14 mouse cellular contexts compared by ENCODE assay signal in genomic region chr6:90597060-90597459, GRCm38 (mm10). TPM values are rescaled to one million over a fixed set of nuclear protein-coding genes. Genes with fewer than 3 reads are reported as not detected.
DNase-seq lines count a peak whose midpoint lies in the region; ATAC-seq and TF ChIP-seq lines count a peak whose summit lies in the region.
"Had no signal": no experiment of that assay in that cellular context is flagged by ENCODE, and none has a peak within 500 bp of the region (broad histone marks: within the 10 kb centered on the region; RNA-seq: fewer than 3 reads in every experiment).

No protein-coding gene starts in this region.

- no peaks in the 10 kb centered on the region for H3K27me3 ChIP-seq in liver, adult 2 months (ENCODE audit: control insufficient read depth, insufficient read depth, low read length)
- no peaks in the 10 kb centered on the region for H3K27me3 ChIP-seq in liver, embryonic 11.5 days (replicated peaks; ENCODE audit: control insufficient read depth, insufficient read depth, low read length)
- H3K27me3 ChIP-seq: embryonic facial prominence, embryonic 12.5 days; forebrain, embryonic 13.5 days; forebrain, embryonic 15.5 days had no signal

- no peak overlapping the region for H3K4me3 ChIP-seq in gastrocnemius, adult 2 months
- H3K4me3 ChIP-seq in liver, adult 2 months (ENCODE audit: insufficient read depth, low read depth, low read length), result no peak overlapping the region
- H3K4me3 ChIP-seq in liver, embryonic 11.5 days (ENCODE audit: low read depth, low read length), result no peak overlapping the region
- H3K4me3 ChIP-seq in bone marrow macrophage, adult 2 months (ENCODE audit: insufficient read depth, low read length), result no peak overlapping the region
- H3K4me3 ChIP-seq: embryonic facial prominence, embryonic 10.5 days; embryonic facial prominence, embryonic 12.5 days; forebrain, embryonic 13.5 days; forebrain, embryonic 15.5 days had no signal

- no peak overlapping the region for H3K9ac ChIP-seq in liver, adult 2 months (ENCODE audit: low read depth, low read length)
- no peak overlapping the region for H3K9ac ChIP-seq in liver, embryonic 11.5 days (ENCODE audit: low read depth, low read length)
- H3K9ac ChIP-seq: embryonic facial prominence, embryonic 12.5 days; forebrain, embryonic 13.5 days; forebrain, embryonic 15.5 days; forebrain, postnatal 0 days had no signal

- WGBS in liver, adult 2 months, result 65% methylated on average over 4 of the region's 4 CpGs
- 80% methylated on average over 4 of the region's 4 CpGs for WGBS in liver, embryonic 11.5 days

- intact Hi-C loops in gastrocnemius, adult 2 months (cut with DNase I), result no loop called here

- H3K9me3 ChIP-seq in liver, embryonic 11.5 days (ENCODE audit: control insufficient read depth, low read length), result no peaks in the 10 kb centered on the region
- H3K9me3 ChIP-seq: embryonic facial prominence, embryonic 12.5 days; forebrain, embryonic 13.5 days; forebrain, embryonic 15.5 days had no signal

- no peak for ATAC-seq in liver, embryonic 11.5 days (replicated peaks; ENCODE audit: low FRiP score)
- no peak for ATAC-seq in CD4-positive, CD25-positive, alpha-beta regulatory T cell, adult 4 months
- ATAC-seq: forebrain, embryonic 13.5 days; forebrain, embryonic 15.5 days had no signal

- TF ChIP-seq CTCF in gastrocnemius, adult 2 months (IDR thresholded peaks at IDR 0.05), result no peak
- TF ChIP-seq CTCF in liver, adult 2 months (IDR thresholded peaks at IDR 0.05; ENCODE audit: low read depth, low read length), result no peak
- no peak for TF ChIP-seq CTCF in bone marrow macrophage, adult 2 months (IDR thresholded peaks at IDR 0.05; ENCODE audit: low read depth, low read length)

- H3K79me2 ChIP-seq in liver, adult 2 months (ENCODE audit: control insufficient read depth, insufficient read depth, low read length), result no peaks in the 10 kb centered on the region

- peaks cover 65% of the 10 kb centered on the region for H3K36me3 ChIP-seq in liver, adult 2 months (ENCODE audit: control insufficient read depth, insufficient read depth, low read length)
- no peaks in the 10 kb centered on the region for H3K36me3 ChIP-seq in liver, embryonic 11.5 days (ENCODE audit: control insufficient read depth, insufficient read depth, low read length)
- H3K36me3 ChIP-seq: embryonic facial prominence, embryonic 10.5 days; embryonic facial prominence, embryonic 12.5 days; forebrain, embryonic 15.5 days had no signal

- H3K4me2 ChIP-seq in liver, embryonic 11.5 days, result no peak overlapping the region
- H3K4me2 ChIP-seq: embryonic facial prominence, embryonic 12.5 days; forebrain, embryonic 13.5 days; forebrain, embryonic 15.5 days had no signal

- no peak for TF ChIP-seq POLR2A in liver, adult 2 months (IDR thresholded peaks at IDR 0.05; ENCODE audit: extremely low read depth, insufficient read depth, low read length)
- no peak for TF ChIP-seq POLR2A in bone marrow macrophage, adult 2 months (IDR thresholded peaks at IDR 0.05; ENCODE audit: borderline replicate concordance, low read depth, low read length)

- peaks cover 26% of the 10 kb centered on the region for H3K4me1 ChIP-seq in liver, adult 2 months (ENCODE audit: control insufficient read depth, insufficient read depth, low read length)
- H3K4me1 ChIP-seq in liver, embryonic 11.5 days (replicated peaks; ENCODE audit: control insufficient read depth, insufficient read depth, low read length), result no peaks in the 10 kb centered on the region
- peaks cover 13% of the 10 kb centered on the region for H3K4me1 ChIP-seq in bone marrow macrophage, adult 2 months (ENCODE audit: control insufficient read depth, insufficient read depth, low read length)
- H3K4me1 ChIP-seq: embryonic facial prominence, embryonic 12.5 days; forebrain, embryonic 13.5 days; forebrain, embryonic 15.5 days had no signal

- peak; percentile 57 for DNase-seq in gastrocnemius, adult 2 months
- no peak for DNase-seq in gastrocnemius, adult 8-10 months (ENCODE audit: low spot score in 2 of 2)
- no peak for DNase-seq in liver, adult 2 months (ENCODE audit: extremely low read depth, low read depth, low spot score)
- no peak for DNase-seq in liver, embryonic 11.5 days (ENCODE audit: low spot score)
- DNase-seq: adrenal gland, adult 2 months; adrenal gland, postnatal 25 days; B cell, adult 2 months had no signal

- H3K27ac ChIP-seq in gastrocnemius, adult 2 months, result peak overlapping the region; percentile 98
- peak overlapping the region; percentile 3; the same call in 1 of the 2 replicates for H3K27ac ChIP-seq in liver, adult 2 months (replicated peaks; ENCODE audit: insufficient read depth, low read depth, low read length)
- H3K27ac ChIP-seq in liver, embryonic 11.5 days (ENCODE audit: low read depth, low read length), result no peak overlapping the region
- peak overlapping the region; percentile 30 for H3K27ac ChIP-seq in bone marrow macrophage, adult 2 months (ENCODE audit: insufficient read depth, low read depth, low read length)
- H3K27ac ChIP-seq: embryonic facial prominence, embryonic 10.5 days; embryonic facial prominence, embryonic 12.5 days; forebrain, embryonic 13.5 days; forebrain, embryonic 15.5 days had no signal

RNA-seq across cellular contexts. Expression of gene Slc41a3, which starts 7.5 kb away (rescaled TPM):
- total RNA-seq in gastrocnemius, adult 2 months (2021), result 100 to 1,000 TPM in 1 of 2 experiments, 10 to 100 TPM in 1; 75.0 to 118 TPM
- total RNA-seq in gastrocnemius, adult 8-10 months (2022), result 10 to 100 TPM; 60.8 to 78.9 (median 75.8) TPM
- 1.1 and 1.5 TPM in 2 replicates for total RNA-seq in liver, adult 2 months (2014; rRNA removed)
- 1.0 and 1.5 TPM in 2 replicates for polyA plus RNA-seq in liver, adult 2 months (2012; rRNA removed)
- polyA plus RNA-seq in liver, embryonic 11.5 days (2014; fragmentation: Nextera tagmentation; extraction: Ambion mirVana), result 43.0 and 46.2 TPM in 2 replicates
- 13.4 and 14.7 TPM in 2 replicates for polyA plus RNA-seq in bone marrow macrophage, adult 2 months (2012; ENCODE audit: insufficient read depth, insufficient read length, missing spikeins)
- 10 to 100 TPM in 1 of 2 experiments, 1 to 10 TPM in 1; 8.2 to 11.8 TPM for polyA plus RNA-seq in CD4-positive, CD25-positive, alpha-beta regulatory T cell, adult 4 months (2017; shearing (Covaris generic))
